Mouse (Mus musculus) E14TG2a.4 (cell line): ENCODE data around the gene Ptrh1.

Experiments
- CTCF ChIP-seq: conservative IDR thresholded peaks from 2 replicates; pipeline ENCODE4 v1.5.1; 2014; ENCODE audit warnings: low read length
- NANOG ChIP-seq: IDR thresholded peaks from 2 replicates; pipeline ENCODE4 v1.6.1; 2014; ENCODE audit warnings: borderline replicate concordance, low read length, mixed read lengths

- TF ChIP-seq CTCF (no peak), NANOG (no peak)
Observed at GRCm38 (mm10) chr2:32740916-32741272, 34.7 kb upstream of the Ptrh1 start, which contains the start of gene 6330409D20Rik.
